Mouse (Mus musculus): Measurements from ENCODE around the gene Optn.
"Not testable (repeated sequence)": the region's sequence is repeated elsewhere in the genome, so short reads cannot be mapped to it uniquely, and the experiment has no call there.

Optn gene

GRCm38 (mm10) chr2:5063299-5064205, at the start of gene Optn:
Optn (minus strand) TSS chr2:5064051.
- peak; percentile 77 to 82 for DNase-seq (ENCODE audit: low spot score in 2 of 2)

- DNase-seq (ENCODE audit: low spot score in 2 of 2), result no peak
These were observed 49.0 kb upstream of the Optn start for GRCm38 (mm10) chr2:5112785-5113291.

GRCm38 (mm10) chr2:5102891-5103290, 39.0 kb upstream of the Optn start:
- no peak for DNase-seq (ENCODE audit: low spot score in 2 of 2)

GRCm38 (mm10) chr2:5101743-5102245, 37.9 kb upstream of the Optn start:
- DNase-seq (ENCODE audit: low spot score in 2 of 2), result peak; percentile 17 to 38

- no peak for DNase-seq (ENCODE audit: low spot score in 2 of 2)
These were observed 35.3 kb upstream of the Optn start for GRCm38 (mm10) chr2:5099176-5099575.

GRCm38 (mm10) chr2:5097786-5098445, 34.1 kb upstream of the Optn start:
- DNase-seq (ENCODE audit: low spot score in 2 of 2), result peak in 1 of 2 experiments; percentile 34

- DNase-seq (ENCODE audit: low spot score in 2 of 2), result no peak
These were observed 31.5 kb upstream of the Optn start for GRCm38 (mm10) chr2:5095316-5095715.

GRCm38 (mm10) chr2:5094876-5095275, 31.0 kb upstream of the Optn start:
- peak; percentile 24 to 25 for DNase-seq (ENCODE audit: low spot score in 2 of 2)

GRCm38 (mm10) chr2:5090385-5090784, 26.5 kb upstream of the Optn start:
- peak; percentile 52 to 58 for DNase-seq (ENCODE audit: low spot score in 2 of 2)

GRCm38 (mm10) chr2:5087667-5088066, 23.8 kb upstream of the Optn start:
- no peak for DNase-seq (ENCODE audit: low spot score in 2 of 2)

GRCm38 (mm10) chr2:5083739-5084138, 19.9 kb upstream of the Optn start:
- DNase-seq (ENCODE audit: low spot score in 2 of 2), result no peak

- DNase-seq (ENCODE audit: low spot score in 2 of 2), result peak; percentile 54 to 57
These were observed 16.4 kb upstream of the Optn start for GRCm38 (mm10) chr2:5080053-5080787.

- no peak for DNase-seq (ENCODE audit: low spot score in 2 of 2)
These were observed 14.1 kb upstream of the Optn start for GRCm38 (mm10) chr2:5077937-5078336.

- DNase-seq (ENCODE audit: low spot score in 2 of 2), result no peak
These were observed 13.6 kb upstream of the Optn start for GRCm38 (mm10) chr2:5077490-5077889.

GRCm38 (mm10) chr2:5075856-5076255, 12.0 kb upstream of the Optn start:
- no peak for DNase-seq (ENCODE audit: low spot score in 2 of 2)

GRCm38 (mm10) chr2:5075432-5075831, 11.6 kb upstream of the Optn start:
- DNase-seq (ENCODE audit: low spot score in 2 of 2), result no peak

- no peak for DNase-seq (ENCODE audit: low spot score in 2 of 2)
These were observed 9.9 kb upstream of the Optn start for GRCm38 (mm10) chr2:5073785-5074184.

GRCm38 (mm10) chr2:5067951-5068350, 4.1 kb upstream of the Optn start:
- no peak for DNase-seq (ENCODE audit: low spot score in 2 of 2)

GRCm38 (mm10) chr2:5067254-5067653, 3.4 kb upstream of the Optn start:
- not testable (repeated sequence) for DNase-seq (ENCODE audit: low spot score in 2 of 2)

GRCm38 (mm10) chr2:5064247-5064646, 396 bp upstream of the Optn start:
- no peak for DNase-seq (ENCODE audit: low spot score in 2 of 2)

GRCm38 (mm10) chr2:5062496-5063298, 1.2 kb downstream of the Optn start:
- DNase-seq (ENCODE audit: low spot score in 2 of 2), result no peak

Measured in right cerebral cortex, adult 2 months (tissue).